ENCODE assay signal across 9 mouse cellular contexts in genomic region chr7:126089782-126090181, GRCm38 (mm10). TPM values are rescaled to one million over a fixed set of nuclear protein-coding genes. Genes with fewer than 3 reads are reported as not detected.
DNase-seq lines count a peak whose midpoint lies in the region; ATAC-seq lines count a peak whose summit lies in the region.
"Had no signal": no experiment of that assay in that cellular context is flagged by ENCODE, and none has a peak within 500 bp of the region (broad histone marks: within the 10 kb centered on the region; RNA-seq: fewer than 3 reads in every experiment).

No protein-coding gene starts in this region.

- peaks cover 7% of the 10 kb centered on the region for H3K9me3 ChIP-seq in heart, embryonic 12.5 days (replicated peaks)
- H3K9me3 ChIP-seq: limb, embryonic 15.5 days had no signal

- no peak overlapping the region for H3K4me2 ChIP-seq in heart, embryonic 12.5 days
- H3K4me2 ChIP-seq: limb, embryonic 15.5 days had no signal

- ATAC-seq in heart, embryonic 12.5 days (ENCODE audit: insufficient number of reproducible peaks, low FRiP score): no peak
- peak; percentile 72 for ATAC-seq in megakaryocyte progenitor cell, adult 5-6 weeks (replicated peaks; ENCODE audit: poor library complexity)

- H3K9ac ChIP-seq in heart, embryonic 12.5 days: no peak overlapping the region
- H3K9ac ChIP-seq: limb, embryonic 15.5 days had no signal

- peaks cover 9% of the 10 kb centered on the region for H3K27me3 ChIP-seq in heart, embryonic 12.5 days (replicated peaks)

- peak; percentile 46 to 64 for DNase-seq in heart, adult 18-20 months
- peak; percentile 55 for DNase-seq in 3T3-L1 (ENCODE audit: low read depth, low spot score)
- DNase-seq in adipocyte (ENCODE audit: low spot score): peak; percentile 18
- peak; percentile 87 for DNase-seq in embryo, embryonic 10.5 days (ENCODE audit: low spot score)
- peak; percentile 75 for DNase-seq in kidney, postnatal 10 days
- DNase-seq in thymus, adult 18-20 months: peak; percentile 13 to 19

- 17% methylated on average over 6 of the region's 6 CpGs for WGBS in heart, embryonic 12.5 days

- peaks cover 28% of the 10 kb centered on the region for H3K4me1 ChIP-seq in heart, embryonic 12.5 days (replicated peaks)

- H3K27ac ChIP-seq in heart, embryonic 12.5 days (ENCODE audit: poor library complexity, severe bottlenecking): no peak overlapping the region
- H3K27ac ChIP-seq: limb, embryonic 15.5 days had no signal

- H3K4me3 ChIP-seq in heart, embryonic 12.5 days: no peak overlapping the region
- H3K4me3 ChIP-seq: limb, embryonic 15.5 days had no signal

- H3K36me3 ChIP-seq in heart, embryonic 12.5 days: no peaks in the 10 kb centered on the region
- H3K36me3 ChIP-seq: limb, embryonic 15.5 days had no signal

RNA-seq across cellular contexts. Expression of gene Gsg1l, which starts 7.6 kb away (rescaled TPM):
- 10 to 100 TPM; 10.1 to 12.3 TPM for total RNA-seq in heart, adult 18-20 months (2021)
- polyA plus RNA-seq in heart, embryonic 12.5 days (2016; fragmentation: Nextera tagmentation; extraction: Ambion mirVana): 12.0 and 12.2 TPM in 2 replicates
- not detected in 2 replicates for total RNA-seq in megakaryocyte progenitor cell, adult 5-6 weeks (2015)
- not detected in 2 replicates for total RNA-seq in megakaryocyte progenitor cell, adult 5-6 weeks (2017)

Comparison
In these comparisons a context has a peak if more than half of its experiments do, and no peak if none do; other contexts are left out.
1. DNase-seq: peak in every context shown above with its lines; median percentile 87 in embryo, embryonic 10.5 days; 75 in kidney, postnatal 10 days; 55 in heart, adult 18-20 months; 55 in 3T3-L1; 18 in adipocyte; 16 in thymus, adult 18-20 months.
2. RNA of gene Gsg1l, which starts 7.6 kb away (total RNA-seq): 10.1 to 12.3 TPM in heart, adult 18-20 months; not detected in megakaryocyte progenitor cell, adult 5-6 weeks; every median in the first group is over 10 times any median in the second.